Mouse (Mus musculus): ENCODE measurements around the gene Pla2g3.

DNA sequence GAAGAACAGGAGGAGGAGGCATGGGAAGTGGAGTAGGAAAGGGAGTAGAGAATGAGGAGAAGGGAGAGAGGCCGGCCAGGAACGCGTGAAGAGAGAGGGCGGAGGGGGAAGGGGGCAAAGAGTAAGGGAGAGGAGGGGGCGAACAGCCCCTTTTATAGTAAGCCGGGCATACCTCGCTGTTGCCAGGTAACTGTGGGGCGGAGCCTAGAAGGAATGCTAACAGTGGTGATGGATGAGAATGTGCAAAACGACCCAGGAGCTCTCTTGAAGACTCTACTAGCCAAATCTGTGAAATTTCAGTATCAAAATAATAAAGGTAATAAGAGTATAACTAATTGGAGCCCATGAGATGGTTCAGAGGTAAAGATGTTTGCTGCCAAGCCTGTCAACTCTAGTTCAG is 35.3 kb upstream of the Pla2g3 start:
- TF ChIP-seq CTCF (IDR thresholded peaks at IDR 0.05; ENCODE audit: low read depth, low read length), result no peak
- TF ChIP-seq POLR2A (IDR thresholded peaks at IDR 0.05; ENCODE audit: insufficient read depth, low read length), result no peak
